Mouse (Mus musculus) cerebellum, adult 2 months (tissue): Measurements from ENCODE around the gene Mpzl3. TPM values are rescaled to one million over a fixed set of nuclear protein-coding genes. Genes with fewer than 3 reads are reported as not detected.

Experiments
- DNase-seq, 2 experiments: peaks; one replicate each; pipeline ENCODE4 v3.0.0; 2021
- H3K27ac ChIP-seq: fragments of 200-500 bp; 2 replicates; pipeline ENCODE4 v1.5.1; 2012; ENCODE audit warnings: low read length, control low read depth, inconsistent platforms; ENCODE audit not compliant: insufficient read depth
- H3K27me3 ChIP-seq: fragments of 200-500 bp; 2 replicates; pipeline ENCODE4 v1.6.1; 2012; ENCODE audit warnings: inconsistent platforms, mild to moderate bottlenecking, low read length, moderate library complexity; ENCODE audit not compliant: control insufficient read depth, insufficient read depth
- H3K4me1 ChIP-seq: fragments of 200-500 bp; 2 replicates; pipeline ENCODE4 v1.6.1; 2011; ENCODE audit warnings: low read length; ENCODE audit not compliant: control insufficient read depth, insufficient read depth
- H3K4me3 ChIP-seq: fragments of 200-500 bp; replicated peaks from 2 replicates; pipeline ENCODE3; 2011; ENCODE audit warnings: mild to moderate bottlenecking, low read depth, low read length, control low read depth; ENCODE audit not compliant: insufficient read depth
- CTCF ChIP-seq: fragments of 200-500 bp; IDR thresholded peaks from 2 replicates; pipeline ENCODE4 v1.5.1; 2011; ENCODE audit warnings: low read depth, mild to moderate bottlenecking, control low read depth, low read length, moderate library complexity, borderline replicate concordance; ENCODE audit not compliant: insufficient read depth
- POLR2A ChIP-seq: fragments of 200-500 bp; IDR thresholded peaks from 2 replicates; pipeline ENCODE4 v1.6.1; 2011; ENCODE audit warnings: low read length, control low read depth, borderline replicate concordance; ENCODE audit not compliant: insufficient read depth
- WGBS: fragments of 180-500 bp; shearing (Covaris S2); methylation state at CpG from one replicate; pipeline ENCODE4 v1.1.7; 2018; 5-methylcytosine and 5-hydroxymethylcytosine counted together
- polyA plus RNA-seq: library from polyadenylated mRNA; depleted of rRNA; stranded (reverse); fragments of >200 nt; gene quantifications from 2 replicates; pipeline ENCODE4 v1.2.3, GENCODE M21; 2012

Mpzl3 gene
- polyA plus RNA-seq, 1 experiment: 7.4 TPM

DNA sequence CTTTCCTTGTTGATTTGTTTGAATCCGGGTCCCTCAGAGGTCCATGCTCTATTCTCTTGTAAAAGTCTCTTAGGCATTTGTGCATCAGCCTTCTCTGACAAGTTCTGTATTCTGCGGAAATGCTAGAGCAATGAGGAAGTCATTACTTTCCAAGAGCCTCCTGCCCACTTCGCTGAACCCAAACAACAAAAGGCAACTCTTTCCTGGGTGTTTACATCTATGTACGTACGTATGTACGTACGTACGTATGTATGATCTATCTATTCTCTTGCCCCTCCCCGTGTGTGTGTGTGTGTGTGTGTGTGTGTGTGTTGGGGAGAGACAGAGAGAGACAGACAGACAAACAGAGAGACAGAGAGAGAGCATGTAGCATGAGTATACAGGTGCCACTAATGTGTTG is 61.8 kb downstream of the Mpzl3 start:
- Histone ChIP-seq H3K4me3 (no peak overlapping the region), H3K4me1 (peaks cover 24% of the 10 kb centered on the region), H3K27ac (peak overlapping the region; percentile 99), H3K27me3 (no peaks in the 10 kb centered on the region)
- no peak for DNase-seq
- TF ChIP-seq CTCF: no peak
- WGBS: 78% methylated on average over 9 of the region's 9 CpGs

- Histone ChIP-seq H3K27me3 (no peaks in the 10 kb centered on the region), H3K4me3 (peak within 1 kb of the TSS; percentile 100), H3K27ac (peak within 1 kb of the TSS; percentile 100), H3K4me1 (peaks cover 25% of the 10 kb centered on the region)
- DNase-seq: peak; percentile 66 to 76
- WGBS: under 1% methylated on average over 13 of the region's 13 CpGs
- no peak for TF ChIP-seq CTCF
- TF ChIP-seq POLR2A: peak; percentile 47; the same call in 1 of the 2 replicates
Observed at GRCm38 (mm10) chr9:45117741-45118431, 62.9 kb downstream of the Mpzl3 start, which contains the start of gene Scn2b. Gene Scn2b, plus strand, starts transcription at chr9:45117782.

GRCm38 (mm10) chr9:45118552-45118951 is 63.6 kb downstream of the Mpzl3 start:
- H3K4me3 ChIP-seq: peak overlapping the region; percentile 100
- 6% methylated on average over 10 of the region's 10 CpGs for WGBS
- peak; percentile 92 to 95 for DNase-seq
- peak; percentile 65; the same call in 1 of the 2 replicates for TF ChIP-seq POLR2A
- TF ChIP-seq CTCF: no peak
- peak overlapping the region; percentile 100 for H3K27ac ChIP-seq
- H3K27me3 ChIP-seq: no peaks in the 10 kb centered on the region
- H3K4me1 ChIP-seq: peaks cover 28% of the 10 kb centered on the region

DNA sequence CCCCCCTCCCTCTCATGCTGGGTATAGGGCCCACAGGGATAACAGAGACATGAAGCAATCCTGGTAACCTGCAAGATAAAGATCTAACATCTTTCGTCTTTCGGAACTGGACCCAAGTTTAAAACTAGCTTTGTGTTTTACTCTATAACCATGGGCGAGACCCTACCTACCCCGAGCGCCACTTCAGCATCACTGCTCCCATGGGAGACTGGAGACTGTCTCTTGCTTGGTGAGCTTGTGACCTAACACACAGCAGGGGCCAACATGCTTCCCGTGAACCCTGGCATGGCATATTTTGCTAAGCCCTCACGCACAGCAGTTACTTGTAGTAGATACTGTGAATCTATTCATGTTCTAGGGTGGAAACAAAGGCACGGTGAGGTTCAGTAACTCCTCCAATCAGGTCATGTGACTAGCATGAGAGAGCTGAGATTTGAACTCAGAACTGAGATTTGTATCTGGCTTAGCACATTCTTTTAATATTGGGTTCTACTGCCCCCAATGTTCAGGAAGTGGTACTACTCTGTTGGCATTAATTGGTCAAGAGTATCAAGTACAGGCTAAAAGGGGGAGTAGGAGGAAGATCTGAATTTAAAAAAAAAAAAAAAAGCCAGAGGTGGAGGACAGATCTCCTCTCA is 64.4 kb downstream of the Mpzl3 start:
- Histone ChIP-seq H3K27ac (peak overlapping the region; percentile 100), H3K27me3 (no peaks in the 10 kb centered on the region), H3K4me1 (peaks cover 33% of the 10 kb centered on the region), H3K4me3 (peak overlapping the region; percentile 100)
- TF ChIP-seq POLR2A (no peak; the same call in 1 of the 2 replicates), CTCF (no peak)
- DNase-seq: peak; percentile 45 to 47
- WGBS: 67% methylated on average over 8 of the region's 8 CpGs

GRCm38 (mm10) chr9:45119954-45120530 is 65.1 kb downstream of the Mpzl3 start:
- Histone ChIP-seq H3K27ac (peak overlapping the region; percentile 100), H3K4me1 (peaks cover 38% of the 10 kb centered on the region), H3K4me3 (peak overlapping the region; percentile 49), H3K27me3 (no peaks in the 10 kb centered on the region)
- DNase-seq: peak; percentile 58 to 65
- WGBS: 48% methylated on average over 14 of the region's 14 CpGs
- TF ChIP-seq CTCF (no peak), POLR2A (peak; percentile 7; the same call in 1 of the 2 replicates)

- WGBS: 41% methylated on average over 6 of the region's 6 CpGs
- peak in 1 of 2 experiments; percentile 66 for DNase-seq
- TF ChIP-seq POLR2A: no peak
- no peak for TF ChIP-seq CTCF
- peaks cover 38% of the 10 kb centered on the region for H3K4me1 ChIP-seq
- peak overlapping the region; percentile 100 for H3K27ac ChIP-seq
- H3K4me3 ChIP-seq: peak overlapping the region; percentile 49
- H3K27me3 ChIP-seq: no peaks in the 10 kb centered on the region
Observed at GRCm38 (mm10) chr9:45120567-45120966, 65.6 kb downstream of the Mpzl3 start.

- H3K27ac ChIP-seq: peak overlapping the region; percentile 100
- H3K4me3 ChIP-seq: peak overlapping the region; percentile 49
- DNase-seq: peak in 1 of 2 experiments; percentile 55
- no peaks in the 10 kb centered on the region for H3K27me3 ChIP-seq
- TF ChIP-seq POLR2A: no peak
- TF ChIP-seq CTCF: no peak
- whole genome bisulfite sequencing: 6% methylated on average over 6 of the region's 6 CpGs
- peaks cover 39% of the 10 kb centered on the region for H3K4me1 ChIP-seq
Observed at GRCm38 (mm10) chr9:45121001-45121400, 66.0 kb downstream of the Mpzl3 start.
